Mouse (Mus musculus) hindbrain, embryonic 11.5 days (tissue): ENCODE data around the gene Tmem128. TPM values are rescaled to one million over a fixed set of nuclear protein-coding genes. Genes with fewer than 3 reads are reported as not detected.

Experiments used
- ATAC-seq: fragments of 200-750 bp; cut with Nextera tagmentation; 2 replicates; pipeline ENCODE4 v1.8.0; 2017; ENCODE audit warnings: mild to moderate bottlenecking, moderate TSS enrichment, moderate library complexity; ENCODE audit not compliant: low FRiP score
- DNase-seq: peaks from one replicate; pipeline ENCODE4 v3.0.0-alpha.2; 2015; ENCODE audit warnings: low spot score
- H3K27ac ChIP-seq: fragments of 300-500 bp; sonication (generic); 2 replicates; pipeline ENCODE4 v1.5.1; 2014; ENCODE audit warnings: mild to moderate bottlenecking, low read depth, low read length
- H3K27me3 ChIP-seq: fragments of 300-500 bp; sonication (generic); 2 replicates; pipeline ENCODE4 v1.6.1; 2014; ENCODE audit warnings: mild to moderate bottlenecking, low read length, moderate library complexity, mixed read lengths; ENCODE audit not compliant: control insufficient read depth, insufficient read depth
- H3K36me3 ChIP-seq: fragments of 300-500 bp; sonication (generic); 2 replicates; pipeline ENCODE4 v1.6.1; 2014; ENCODE audit warnings: mild to moderate bottlenecking, low read length, moderate library complexity, mixed read lengths; ENCODE audit not compliant: control insufficient read depth, insufficient read depth
- H3K4me1 ChIP-seq: fragments of 300-500 bp; sonication (generic); replicated peaks from 2 replicates; pipeline ENCODE4 v1.6.1; 2014; ENCODE audit warnings: low read length, mixed read lengths; ENCODE audit not compliant: control insufficient read depth, insufficient read depth
- H3K4me2 ChIP-seq: fragments of 300-500 bp; sonication (generic); replicated peaks from 2 replicates; pipeline ENCODE4 v1.6.1; 2014; ENCODE audit warnings: mild to moderate bottlenecking, low read depth, low read length
- H3K4me3 ChIP-seq: fragments of 300-500 bp; sonication (generic); 2 replicates; pipeline ENCODE4 v1.5.1; 2014; ENCODE audit warnings: low read depth, low read length
- H3K9ac ChIP-seq: fragments of 300-500 bp; sonication (generic); 2 replicates; pipeline ENCODE4 v1.6.1; 2014; ENCODE audit warnings: low read depth, low read length
- H3K9me3 ChIP-seq: fragments of 300-500 bp; sonication (generic); 2 replicates; pipeline ENCODE4 v1.6.1; 2016; ENCODE audit warnings: low read length; ENCODE audit not compliant: control insufficient read depth
- whole genome bisulfite sequencing: fragments of 180-500 bp; shearing (Covaris S2); extraction: QIAGEN DNeasy Blood & Tissue Kit; methylation state at CpG from one replicate; pipeline ENCODE4 v1.1.7; 2014; 5-methylcytosine and 5-hydroxymethylcytosine counted together
- polyA plus RNA-seq: library from polyadenylated mRNA; unstranded; fragments of >200 nt; fragmentation: Nextera tagmentation; extraction: Ambion mirVana; gene quantifications from 2 replicates; pipeline ENCODE4 v1.2.1, GENCODE M21; 2014

Tmem128 gene
- polyA plus RNA-seq, 1 experiment from 2014 or later: 105 TPM

- Histone ChIP-seq H3K27ac (no peak overlapping the region), H3K9me3 (no peaks in the 10 kb centered on the region), H3K4me2 (no peak overlapping the region), H3K4me1 (no peaks in the 10 kb centered on the region), H3K36me3 (no peaks in the 10 kb centered on the region), H3K9ac (no peak overlapping the region), H3K27me3 (no peaks in the 10 kb centered on the region), H3K4me3 (no peak overlapping the region)
- no peak for ATAC-seq
- WGBS: 87% methylated on average over 12 of the region's 12 CpGs
- no peak for DNase-seq
Measured at GRCm38 (mm10) chr5:38301761-38302411, 41.9 kb downstream of the Tmem128 start.

- H3K9ac ChIP-seq: no peak overlapping the region
- no peaks in the 10 kb centered on the region for H3K27me3 ChIP-seq
- DNase-seq (peak; percentile 13), ATAC-seq (no peak)
- 27% methylated on average over 12 of the region's 12 CpGs for WGBS
- H3K9me3 ChIP-seq: no peaks in the 10 kb centered on the region
- H3K27ac ChIP-seq: no peak overlapping the region
- H3K4me2 ChIP-seq: no peak overlapping the region
- H3K36me3 ChIP-seq: no peaks in the 10 kb centered on the region
- no peaks in the 10 kb centered on the region for H3K4me1 ChIP-seq
- H3K4me3 ChIP-seq: no peak overlapping the region
Measured at GRCm38 (mm10) chr5:38302651-38303050, 42.7 kb downstream of the Tmem128 start.

GRCm38 (mm10) chr5:38305241-38305640, 45.3 kb downstream of the Tmem128 start:
- ATAC-seq (no peak), DNase-seq (no peak)
- no peak overlapping the region for H3K9ac ChIP-seq
- H3K36me3 ChIP-seq: no peaks in the 10 kb centered on the region
- H3K4me1 ChIP-seq: no peaks in the 10 kb centered on the region
- no peaks in the 10 kb centered on the region for H3K9me3 ChIP-seq
- WGBS: 68% methylated on average over 2 of the region's 2 CpGs
- no peak overlapping the region for H3K4me2 ChIP-seq
- no peak overlapping the region for H3K4me3 ChIP-seq
- H3K27me3 ChIP-seq: no peaks in the 10 kb centered on the region
- no peak overlapping the region for H3K27ac ChIP-seq

GRCm38 (mm10) chr5:38307255-38308101, 47.5 kb downstream of the Tmem128 start:
- Histone ChIP-seq H3K4me2 (peak overlapping the region; percentile 21), H3K27ac (no peak overlapping the region), H3K9me3 (no peaks in the 10 kb centered on the region), H3K27me3 (no peaks in the 10 kb centered on the region), H3K36me3 (no peaks in the 10 kb centered on the region), H3K4me3 (peak overlapping the region; percentile 16; the same call in 1 of the 2 replicates), H3K4me1 (no peaks in the 10 kb centered on the region), H3K9ac (no peak overlapping the region)
- ATAC-seq (peak; percentile 90), DNase-seq (peak; percentile 96)
- 9% methylated on average over 26 of the region's 26 CpGs for WGBS

- WGBS: 58% methylated on average over 5 of the region's 5 CpGs
- H3K9ac ChIP-seq: no peak overlapping the region
- H3K4me2 ChIP-seq: no peak overlapping the region
- no peaks in the 10 kb centered on the region for H3K4me1 ChIP-seq
- no peak overlapping the region for H3K4me3 ChIP-seq
- no peaks in the 10 kb centered on the region for H3K9me3 ChIP-seq
- H3K27ac ChIP-seq: no peak overlapping the region
- no peaks in the 10 kb centered on the region for H3K36me3 ChIP-seq
- H3K27me3 ChIP-seq: no peaks in the 10 kb centered on the region
- ATAC-seq (0 out of 2 replicates have a peak, but pooled peaks have one; percentile 23), DNase-seq (peak; percentile 67)
Measured at GRCm38 (mm10) chr5:38308873-38309272, 48.9 kb downstream of the Tmem128 start.

- Histone ChIP-seq H3K9me3 (no peaks in the 10 kb centered on the region), H3K27ac (no peak overlapping the region), H3K4me2 (no peak overlapping the region), H3K9ac (no peak overlapping the region), H3K36me3 (no peaks in the 10 kb centered on the region), H3K27me3 (no peaks in the 10 kb centered on the region), H3K4me1 (no peaks in the 10 kb centered on the region), H3K4me3 (no peak overlapping the region)
- DNase-seq (no peak), ATAC-seq (no peak)
- WGBS: 70% methylated on average over 3 of the region's 3 CpGs
Measured at GRCm38 (mm10) chr5:38309795-38310194, 49.8 kb downstream of the Tmem128 start.

Other genes with a start within 250 kb of the Tmem128 start
- 56.0 and 59.1 TPM in 2 replicates for gene Stx18, start 221.4 kb upstream of the Tmem128 start, polyA plus RNA-seq
- gene Nsg1, start 100.3 kb upstream of the Tmem128 start, polyA plus RNA-seq: 88.7 and 109 TPM in 2 replicates
- 14.2 and 15.7 TPM in 2 replicates for gene Zbtb49, start 39.7 kb upstream of the Tmem128 start, polyA plus RNA-seq
- gene Lyar, start 39.7 kb upstream of the Tmem128 start, polyA plus RNA-seq: 112 and 113 TPM in 2 replicates
- gene Otop1, start 15.8 kb downstream of the Tmem128 start, polyA plus RNA-seq: 0.14 TPM in 1 of 2 replicates, not detected in the other
- not detected in 2 replicates for gene Drd5, start 59.2 kb downstream of the Tmem128 start, polyA plus RNA-seq
- 0.13 and 0.15 TPM in 2 replicates for gene Slc2a9, start 243.0 kb downstream of the Tmem128 start, polyA plus RNA-seq